Mouse (Mus musculus): Measurements from ENCODE around the gene B4galt4. TPM values are rescaled to one million over a fixed set of nuclear protein-coding genes. Genes with fewer than 3 reads are reported as not detected.

The B4galt4 gene
- total and polyA plus RNA-seq, 3 experiments = not detected

DNA sequence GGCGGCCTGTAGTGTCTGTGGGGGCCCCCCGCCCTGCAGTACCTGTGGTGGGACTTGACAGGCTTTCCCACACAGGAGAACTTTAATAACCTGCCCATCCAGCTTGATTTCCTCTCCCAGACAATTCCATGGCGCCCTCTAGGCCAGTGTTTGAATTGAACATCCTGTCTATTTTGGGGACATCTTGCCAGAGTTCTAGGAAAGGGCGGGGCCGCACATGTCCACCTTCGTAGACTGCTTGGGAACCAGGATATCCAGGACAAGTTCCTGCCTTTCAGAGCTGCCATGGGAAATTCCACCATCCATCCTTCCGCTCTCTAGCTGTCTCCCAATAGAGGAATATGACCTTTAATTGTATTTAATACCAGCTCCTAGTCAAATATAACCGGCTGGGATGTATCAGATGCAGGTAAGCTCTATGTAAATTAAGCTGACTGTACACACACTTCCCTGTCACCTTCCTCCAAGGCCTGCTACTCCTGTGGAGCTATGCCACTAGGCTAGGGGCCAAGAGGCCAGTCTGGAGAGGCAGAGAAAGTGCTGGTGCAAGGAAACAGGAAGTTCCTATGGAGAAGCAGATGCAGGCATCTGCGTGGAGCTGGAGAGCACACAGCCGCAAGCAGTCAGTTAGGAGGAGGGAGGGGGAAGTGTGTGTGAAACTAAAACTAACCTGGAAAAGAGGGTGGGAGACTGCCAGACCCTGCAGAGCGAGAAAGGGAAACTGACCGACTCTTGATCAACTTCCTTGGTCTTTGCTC lies 16.2 kb downstream of the B4galt4 start:
- no peak overlapping the region for H3K4me3 ChIP-seq (ENCODE audit: control insufficient read depth in 1 of 2, insufficient read depth in 1 of 2, low read depth in 2 of 2, low read length in 2 of 2)
- peaks cover 0 to 2% of the 10 kb centered on the region in 2 experiments; a peak in 1 of 4 replicates for H3K4me1 ChIP-seq (ENCODE audit: control insufficient read depth in 1 of 2, insufficient read depth in 2 of 2, low read length in 2 of 2)
- no peak overlapping the region for H3K27ac ChIP-seq (ENCODE audit: control insufficient read depth, low read depth, low read length)
- no peak for DNase-seq (ENCODE audit: low read depth, low spot score)
- no peaks in the 10 kb centered on the region for H3K79me2 ChIP-seq (ENCODE audit: control insufficient read depth, insufficient read depth, low read length, poor library complexity)
- H3K9ac ChIP-seq (ENCODE audit: control insufficient read depth, low read depth, low read length, poor library complexity, severe bottlenecking) = no peak overlapping the region
- H3K27me3 ChIP-seq (ENCODE audit: control insufficient read depth in 1 of 2, insufficient read depth in 2 of 2, low read length in 2 of 2) = no peaks in the 10 kb centered on the region; a peak in 2 of 4 replicates
- H3K36me3 ChIP-seq (ENCODE audit: control insufficient read depth in 1 of 2, insufficient read depth in 2 of 2, low read length in 2 of 2) = peaks cover 0 to 2% of the 10 kb centered on the region in 2 experiments; a peak in 1 of 4 replicates
- no peaks in the 10 kb centered on the region for H3K9me3 ChIP-seq (replicated peaks; ENCODE audit: insufficient read depth, low read length)
- TF ChIP-seq POLR2AphosphoS5 (IDR thresholded peaks at IDR 0.05; ENCODE audit: borderline replicate concordance, low read depth, low read length) = no peak
- TF ChIP-seq MXI1 (IDR thresholded peaks at IDR 0.05; ENCODE audit: low read depth, low read length) = no peak
- TF ChIP-seq GATA1 (IDR thresholded peaks at IDR 0.05; ENCODE audit: low read depth, low read length) = no peak

DNA sequence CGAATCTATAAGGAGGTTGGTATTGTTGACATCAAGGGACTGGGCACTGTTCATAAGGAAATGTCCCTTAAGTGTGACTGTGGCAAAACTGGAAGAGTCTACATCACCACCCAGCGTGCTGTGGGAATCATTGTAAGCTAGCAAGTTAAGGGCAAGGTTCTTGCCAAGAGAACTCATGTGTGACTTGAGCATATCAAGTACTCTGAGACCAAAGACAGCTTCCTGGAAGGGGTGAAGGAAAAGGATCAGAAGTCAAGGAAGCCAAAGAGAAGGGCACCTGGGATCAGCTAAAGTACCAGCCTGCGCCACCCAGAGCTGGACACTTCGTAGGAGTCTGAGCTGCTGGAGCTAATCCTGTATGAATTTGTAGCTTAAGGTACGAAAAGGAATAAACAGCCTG lies 18.2 kb downstream of the B4galt4 start:
- no peaks in the 10 kb centered on the region; a peak in 1 of 4 replicates for H3K27me3 ChIP-seq (ENCODE audit: control insufficient read depth in 1 of 2, insufficient read depth in 2 of 2, low read length in 2 of 2)
- no peak overlapping the region for H3K27ac ChIP-seq (ENCODE audit: control insufficient read depth, low read depth, low read length)
- no peaks in the 10 kb centered on the region for H3K9me3 ChIP-seq (replicated peaks; ENCODE audit: insufficient read depth, low read length)
- peaks cover 0 to 2% of the 10 kb centered on the region in 2 experiments; a peak in 1 of 4 replicates for H3K4me1 ChIP-seq (ENCODE audit: control insufficient read depth in 1 of 2, insufficient read depth in 2 of 2, low read length in 2 of 2)
- DNase-seq (ENCODE audit: low read depth, low spot score) = no peak
- TF ChIP-seq USF1 (IDR thresholded peaks at IDR 0.05; ENCODE audit: low read depth, low read length) (no peak), MYC (IDR thresholded peaks at IDR 0.05; ENCODE audit: low read depth, low read length) (no peak), E2F4 (IDR thresholded peaks at IDR 0.05; ENCODE audit: borderline replicate concordance, low read depth, low read length) (no peak), MEF2A (IDR thresholded peaks at IDR 0.05; ENCODE audit: extremely low read depth, insufficient replicate concordance, low read depth, low read length, poor library complexity, severe bottlenecking) (no peak), MAX (IDR thresholded peaks at IDR 0.05; ENCODE audit: low read length) (no peak), SMC3 (IDR thresholded peaks at IDR 0.05; ENCODE audit: low read depth, low read length) (no peak), JUND (IDR thresholded peaks at IDR 0.05; ENCODE audit: low read depth, low read length) (no peak), TCF12 (IDR thresholded peaks at IDR 0.05; ENCODE audit: low read depth, low read length) (no peak)
- H3K79me2 ChIP-seq (ENCODE audit: control insufficient read depth, insufficient read depth, low read length, poor library complexity) = no peaks in the 10 kb centered on the region
- H3K9ac ChIP-seq (ENCODE audit: control insufficient read depth, low read depth, low read length, poor library complexity, severe bottlenecking) = no peak overlapping the region
- no peak overlapping the region for H3K4me3 ChIP-seq (ENCODE audit: control insufficient read depth in 1 of 2, insufficient read depth in 1 of 2, low read depth in 2 of 2, low read length in 2 of 2)
- peaks cover 0 to 2% of the 10 kb centered on the region in 2 experiments; a peak in 1 of 4 replicates for H3K36me3 ChIP-seq (ENCODE audit: control insufficient read depth in 1 of 2, insufficient read depth in 2 of 2, low read length in 2 of 2)

DNA sequence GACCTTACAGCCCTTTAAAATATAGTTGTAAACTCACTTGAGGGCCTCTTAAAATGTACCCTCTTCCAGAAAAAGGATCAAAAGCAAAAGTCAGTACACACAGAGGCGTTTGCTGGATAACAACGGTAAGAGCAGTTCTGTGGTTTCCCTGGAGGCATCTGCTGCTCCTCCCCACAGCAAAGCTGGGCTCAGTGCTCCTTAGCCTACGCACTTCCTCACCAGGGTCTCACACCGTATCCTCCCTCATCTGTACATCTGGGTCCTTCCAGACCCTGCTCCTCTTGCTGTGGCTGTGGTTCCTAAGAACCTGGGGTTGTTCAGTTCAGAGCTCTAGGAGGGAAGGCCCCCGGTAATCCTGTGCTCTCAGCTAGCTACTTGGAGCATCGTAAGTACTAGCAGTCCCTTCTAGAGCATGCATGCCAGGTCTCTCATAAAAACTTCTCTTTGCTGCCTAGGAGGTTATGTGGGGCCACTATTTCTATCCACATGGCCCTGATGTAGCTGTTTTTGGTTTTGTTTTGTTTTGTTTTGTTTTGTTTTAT lies 18.8 kb downstream of the B4galt4 start:
- H3K27me3 ChIP-seq (ENCODE audit: control insufficient read depth in 1 of 2, insufficient read depth in 2 of 2, low read length in 2 of 2) = no peaks in the 10 kb centered on the region; a peak in 1 of 4 replicates
- TF ChIP-seq ZC3H11A (IDR thresholded peaks at IDR 0.05; ENCODE audit: low read depth, low read length) (no peak), NELFE (IDR thresholded peaks at IDR 0.05; ENCODE audit: low read depth, low read length) (no peak), SMC3 (IDR thresholded peaks at IDR 0.05; ENCODE audit: low read depth, low read length) (no peak), ZMIZ1 (IDR thresholded peaks at IDR 0.05; ENCODE audit: low read depth, low read length) (no peak), USF1 (IDR thresholded peaks at IDR 0.05; ENCODE audit: low read depth, low read length) (no peak)
- H3K9me3 ChIP-seq (replicated peaks; ENCODE audit: insufficient read depth, low read length) = no peaks in the 10 kb centered on the region
- peaks cover 0 to 2% of the 10 kb centered on the region in 2 experiments; a peak in 1 of 4 replicates for H3K36me3 ChIP-seq (ENCODE audit: control insufficient read depth in 1 of 2, insufficient read depth in 2 of 2, low read length in 2 of 2)
- no peak overlapping the region for H3K9ac ChIP-seq (ENCODE audit: control insufficient read depth, low read depth, low read length, poor library complexity, severe bottlenecking)
- H3K79me2 ChIP-seq (ENCODE audit: control insufficient read depth, insufficient read depth, low read length, poor library complexity) = no peaks in the 10 kb centered on the region
- no peaks in the 10 kb centered on the region for H3K4me1 ChIP-seq (ENCODE audit: control insufficient read depth in 1 of 2, insufficient read depth in 2 of 2, low read length in 2 of 2)
- no peak overlapping the region for H3K4me3 ChIP-seq (ENCODE audit: control insufficient read depth in 1 of 2, insufficient read depth in 1 of 2, low read depth in 2 of 2, low read length in 2 of 2)
- no peak overlapping the region for H3K27ac ChIP-seq (ENCODE audit: control insufficient read depth, low read depth, low read length)
- no peak for DNase-seq (ENCODE audit: low read depth, low spot score)
